Mouse (Mus musculus): ENCODE data around the gene Glyctk. TPM values are rescaled to one million over a fixed set of nuclear protein-coding genes. Genes with fewer than 3 reads are reported as not detected.
"Not testable (repeated sequence)": the region's sequence is repeated elsewhere in the genome, so short reads cannot be mapped to it uniquely, and the experiment has no call there.

Gene Glyctk
- polyA plus RNA-seq, 1 experiment from 2014 or later = 2.9 TPM

GRCm38 (mm10) chr9:106173363-106173762 is 15.4 kb upstream of the Glyctk start:
- Histone ChIP-seq H3K4me3 (peak overlapping the region; percentile 94), H3K27me3 (no peaks in the 10 kb centered on the region), H3K27ac (replicated peaks) (no peak overlapping the region), H3K36me3 (peaks cover 18% of the 10 kb centered on the region), H3K9me3 (no peaks in the 10 kb centered on the region), H3K9ac (replicated peaks) (no peak overlapping the region), H3K4me1 (peaks cover 46% of the 10 kb centered on the region), H3K4me2 (replicated peaks) (peak overlapping the region; percentile 82)
- no peak for ATAC-seq (replicated peaks)
- 57% methylated on average over 2 of the region's 2 CpGs for WGBS

- WGBS = 16% methylated on average over 3 of the region's 3 CpGs
- no peaks in the 10 kb centered on the region for H3K27me3 ChIP-seq
- H3K27ac ChIP-seq (replicated peaks) = no peak overlapping the region
- no peaks in the 10 kb centered on the region for H3K9me3 ChIP-seq
- H3K4me1 ChIP-seq = peaks cover 46% of the 10 kb centered on the region
- H3K4me3 ChIP-seq = peak overlapping the region; percentile 94
- peak overlapping the region; percentile 82; the same call in 1 of the 2 replicates for H3K9ac ChIP-seq (replicated peaks)
- peak overlapping the region; percentile 82 for H3K4me2 ChIP-seq (replicated peaks)
- no peak for ATAC-seq (replicated peaks)
- peaks cover 10% of the 10 kb centered on the region for H3K36me3 ChIP-seq
These were observed 14.6 kb upstream of the Glyctk start for GRCm38 (mm10) chr9:106172527-106172926.

GRCm38 (mm10) chr9:106171346-106172158 is 13.6 kb upstream of the Glyctk start:
- H3K9me3 ChIP-seq = no peaks in the 10 kb centered on the region
- H3K36me3 ChIP-seq = 0 out of 2 replicates have a peak, but pooled peaks cover under 1% of the 10 kb centered on the region
- peak overlapping the region; percentile 82 for H3K9ac ChIP-seq (replicated peaks)
- peaks cover 46% of the 10 kb centered on the region for H3K4me1 ChIP-seq
- H3K4me3 ChIP-seq = peak overlapping the region; percentile 94
- no peaks in the 10 kb centered on the region for H3K27me3 ChIP-seq
- ATAC-seq (replicated peaks) = peak; percentile 69
- WGBS = under 1% methylated on average over 30 of the region's 30 CpGs
- H3K27ac ChIP-seq (replicated peaks) = peak overlapping the region; percentile 98
- peak overlapping the region; percentile 82 for H3K4me2 ChIP-seq (replicated peaks)

GRCm38 (mm10) chr9:106170556-106171345 is 12.8 kb upstream of the Glyctk start, which contains the start of gene Wdr82:
Gene Wdr82 (plus strand): TSS chr9:106170928.
- WGBS = under 1% methylated on average over 78 of the region's 81 CpGs
- Histone ChIP-seq H3K4me1 (peaks cover 44% of the 10 kb centered on the region), H3K27me3 (no peaks in the 10 kb centered on the region), H3K4me3 (peak within 1 kb of the TSS; percentile 94), H3K36me3 (no peaks in the 10 kb centered on the region), H3K27ac (replicated peaks) (peak within 1 kb of the TSS; percentile 98), H3K9ac (replicated peaks) (peak within 1 kb of the TSS; percentile 82), H3K9me3 (no peaks in the 10 kb centered on the region), H3K4me2 (replicated peaks) (peak within 1 kb of the TSS; percentile 82)
- ATAC-seq (replicated peaks) = peak; percentile 93

GRCm38 (mm10) chr9:106169917-106170316 is 12.0 kb upstream of the Glyctk start:
- peak overlapping the region; percentile 68 for H3K4me2 ChIP-seq (replicated peaks)
- H3K27ac ChIP-seq (replicated peaks) = 0 out of 2 replicates have a peak overlapping the region, but pooled peaks have one; percentile 98
- H3K4me1 ChIP-seq = peaks cover 36% of the 10 kb centered on the region
- no peaks in the 10 kb centered on the region for H3K36me3 ChIP-seq
- H3K27me3 ChIP-seq = no peaks in the 10 kb centered on the region
- no peaks in the 10 kb centered on the region for H3K9me3 ChIP-seq
- peak overlapping the region; percentile 94 for H3K4me3 ChIP-seq
- 36% methylated on average over 6 of the region's 6 CpGs for WGBS
- peak overlapping the region; percentile 82; the same call in 1 of the 2 replicates for H3K9ac ChIP-seq (replicated peaks)
- no peak for ATAC-seq (replicated peaks)

- 71% methylated on average over 1 of the region's 1 CpGs for WGBS
- not testable (repeated sequence) for H3K9ac ChIP-seq (replicated peaks); H3K36me3 ChIP-seq; H3K27ac ChIP-seq (replicated peaks); H3K27me3 ChIP-seq; ATAC-seq (replicated peaks); H3K9me3 ChIP-seq; H3K4me3 ChIP-seq; H3K4me2 ChIP-seq (replicated peaks)
- peaks cover 29% of the 10 kb centered on the region for H3K4me1 ChIP-seq
These were observed 11.1 kb upstream of the Glyctk start for GRCm38 (mm10) chr9:106169006-106169405.

- ATAC-seq (replicated peaks) = no peak
- H3K27ac ChIP-seq (replicated peaks) = no peak overlapping the region
- H3K4me1 ChIP-seq = peaks cover 17% of the 10 kb centered on the region
- H3K36me3 ChIP-seq = no peaks in the 10 kb centered on the region
- WGBS = 26% methylated on average over 1 of the region's 1 CpGs
- H3K4me2 ChIP-seq (replicated peaks) = no peak overlapping the region
- no peak overlapping the region for H3K4me3 ChIP-seq
- H3K9me3 ChIP-seq = no peaks in the 10 kb centered on the region
- H3K9ac ChIP-seq (replicated peaks) = no peak overlapping the region
- no peaks in the 10 kb centered on the region for H3K27me3 ChIP-seq
These were observed 9.8 kb upstream of the Glyctk start for GRCm38 (mm10) chr9:106167703-106168102.

GRCm38 (mm10) chr9:106167241-106167640 is 9.3 kb upstream of the Glyctk start:
- Histone ChIP-seq H3K4me1 (peaks cover 12% of the 10 kb centered on the region), H3K27me3 (no peaks in the 10 kb centered on the region), H3K9ac (replicated peaks) (no peak overlapping the region), H3K4me2 (replicated peaks) (no peak overlapping the region), H3K27ac (replicated peaks) (no peak overlapping the region), H3K36me3 (no peaks in the 10 kb centered on the region), H3K9me3 (no peaks in the 10 kb centered on the region), H3K4me3 (no peak overlapping the region)
- WGBS = 72% methylated on average over 3 of the region's 3 CpGs
- no peak for ATAC-seq (replicated peaks)

GRCm38 (mm10) chr9:106166709-106167108 is 8.8 kb upstream of the Glyctk start:
- H3K9ac ChIP-seq (replicated peaks) = no peak overlapping the region
- H3K27ac ChIP-seq (replicated peaks) = no peak overlapping the region
- H3K4me2 ChIP-seq (replicated peaks) = no peak overlapping the region
- ATAC-seq (replicated peaks) = no peak
- no peaks in the 10 kb centered on the region for H3K27me3 ChIP-seq
- WGBS = 67% methylated on average over 2 of the region's 2 CpGs
- H3K9me3 ChIP-seq = no peaks in the 10 kb centered on the region
- H3K36me3 ChIP-seq = no peaks in the 10 kb centered on the region
- H3K4me3 ChIP-seq = no peak overlapping the region
- peaks cover 8% of the 10 kb centered on the region for H3K4me1 ChIP-seq

- H3K4me3 ChIP-seq = peak overlapping the region; percentile 56
- peak overlapping the region; percentile 56 for H3K9ac ChIP-seq (replicated peaks)
- H3K27me3 ChIP-seq = no peaks in the 10 kb centered on the region
- no peaks in the 10 kb centered on the region for H3K36me3 ChIP-seq
- peaks cover 15% of the 10 kb centered on the region for H3K4me1 ChIP-seq
- WGBS = 47% methylated on average over 5 of the region's 5 CpGs
- no peaks in the 10 kb centered on the region for H3K9me3 ChIP-seq
- no peak for ATAC-seq (replicated peaks)
- H3K27ac ChIP-seq (replicated peaks) = peak overlapping the region; percentile 91
- H3K4me2 ChIP-seq (replicated peaks) = peak overlapping the region; percentile 82
These were observed 2.5 kb upstream of the Glyctk start for GRCm38 (mm10) chr9:106160426-106160825.

- ATAC-seq (replicated peaks) = peak; percentile 60
- no peaks in the 10 kb centered on the region for H3K36me3 ChIP-seq
- H3K9ac ChIP-seq (replicated peaks) = peak overlapping the region; percentile 56
- 3% methylated on average over 24 of the region's 24 CpGs for WGBS
- no peaks in the 10 kb centered on the region for H3K9me3 ChIP-seq
- peak overlapping the region; percentile 91 for H3K27ac ChIP-seq (replicated peaks)
- H3K27me3 ChIP-seq = no peaks in the 10 kb centered on the region
- peak overlapping the region; percentile 56 for H3K4me3 ChIP-seq
- peak overlapping the region; percentile 82 for H3K4me2 ChIP-seq (replicated peaks)
- peaks cover 15% of the 10 kb centered on the region for H3K4me1 ChIP-seq
These were observed 1.9 kb upstream of the Glyctk start for GRCm38 (mm10) chr9:106159784-106160301.

- peak overlapping the region; percentile 56; the same call in 1 of the 2 replicates for H3K4me3 ChIP-seq
- WGBS = 79% methylated on average over 9 of the region's 9 CpGs
- peak overlapping the region; percentile 82 for H3K4me2 ChIP-seq (replicated peaks)
- H3K9me3 ChIP-seq = no peaks in the 10 kb centered on the region
- no peak overlapping the region for H3K9ac ChIP-seq (replicated peaks)
- ATAC-seq (replicated peaks) = no peak
- no peaks in the 10 kb centered on the region for H3K36me3 ChIP-seq
- no peak overlapping the region for H3K27ac ChIP-seq (replicated peaks)
- no peaks in the 10 kb centered on the region for H3K27me3 ChIP-seq
- peaks cover 15% of the 10 kb centered on the region for H3K4me1 ChIP-seq
These were observed 1.3 kb upstream of the Glyctk start for GRCm38 (mm10) chr9:106159237-106159636.

Measured in forebrain, embryonic 15.5 days (tissue).